Mouse (Mus musculus): Measurements from ENCODE around the gene Gng7. TPM values are rescaled to one million over a fixed set of nuclear protein-coding genes. Genes with fewer than 3 reads are reported as not detected.
"Not testable (repeated sequence)": the region's sequence is repeated elsewhere in the genome, so short reads cannot be mapped to it uniquely, and the experiment has no call there.

The Gng7 gene
- polyA plus RNA-seq, 1 experiment from 2014 or later = 6.7 TPM

DNA sequence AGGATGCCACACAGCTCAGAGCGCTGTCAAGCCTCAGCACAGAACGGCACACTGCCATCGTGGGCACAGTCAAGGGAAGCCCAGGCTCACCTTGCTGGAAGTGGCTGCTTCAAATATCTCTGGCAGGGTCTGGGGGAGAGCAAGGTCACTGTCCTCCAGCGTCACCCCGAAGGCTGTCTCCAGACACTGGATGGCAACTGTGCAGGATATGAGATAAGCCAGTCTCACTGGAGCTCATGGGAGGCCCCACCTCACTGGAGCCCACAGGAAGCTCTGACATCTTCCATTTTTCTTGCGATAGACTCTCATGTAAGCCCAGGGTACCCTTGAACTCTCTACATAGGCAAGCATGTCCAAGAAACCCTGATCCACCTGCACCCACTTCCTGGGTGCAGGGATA lies 36.4 kb upstream of the Gng7 start:
- H3K36me3 ChIP-seq (ENCODE audit: insufficient read depth, low read length) = peaks cover 63% of the 10 kb centered on the region
- H3K9me3 ChIP-seq (ENCODE audit: low read length) = no peaks in the 10 kb centered on the region
- ATAC-seq (ENCODE audit: low FRiP score, low TSS enrichment) = no peak
- no peaks in the 10 kb centered on the region for H3K4me1 ChIP-seq (ENCODE audit: insufficient read depth, low read length)
- WGBS = 92% methylated on average over 6 of the region's 6 CpGs
- no peak overlapping the region for H3K9ac ChIP-seq (replicated peaks; ENCODE audit: low read length)
- no peak overlapping the region for H3K4me3 ChIP-seq (ENCODE audit: low read length)
- H3K27me3 ChIP-seq (ENCODE audit: insufficient read depth, low read length) = no peaks in the 10 kb centered on the region
- H3K27ac ChIP-seq (ENCODE audit: low read length) = no peak overlapping the region
- H3K4me2 ChIP-seq (replicated peaks; ENCODE audit: low read depth, low read length) = no peak overlapping the region

DNA sequence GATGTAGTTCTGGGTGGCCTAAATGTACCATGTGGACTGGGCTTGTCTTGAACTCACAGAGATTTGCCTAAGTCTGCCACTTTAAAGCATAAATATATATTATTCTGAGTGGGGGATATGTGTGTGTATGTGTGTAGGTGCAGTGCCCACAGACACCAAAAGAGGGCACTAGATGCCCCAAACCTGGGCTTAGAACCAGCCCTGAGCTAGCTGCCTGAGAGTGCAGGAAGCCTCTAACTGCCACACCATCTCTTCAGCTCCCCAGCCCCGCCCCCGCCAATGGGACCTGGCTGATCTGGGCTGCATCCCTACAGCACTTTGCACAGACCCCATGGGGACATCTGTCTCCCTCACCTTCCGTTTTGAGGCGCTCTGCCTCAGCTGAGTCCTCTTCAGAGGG lies 35.9 kb upstream of the Gng7 start:
- Histone ChIP-seq H3K27ac (ENCODE audit: low read length) (no peak overlapping the region), H3K27me3 (ENCODE audit: insufficient read depth, low read length) (no peaks in the 10 kb centered on the region), H3K4me1 (ENCODE audit: insufficient read depth, low read length) (no peaks in the 10 kb centered on the region), H3K9me3 (ENCODE audit: low read length) (no peaks in the 10 kb centered on the region), H3K4me2 (replicated peaks; ENCODE audit: low read depth, low read length) (no peak overlapping the region), H3K9ac (replicated peaks; ENCODE audit: low read length) (no peak overlapping the region), H3K36me3 (ENCODE audit: insufficient read depth, low read length) (peaks cover 68% of the 10 kb centered on the region), H3K4me3 (ENCODE audit: low read length) (no peak overlapping the region)
- ATAC-seq (ENCODE audit: low FRiP score, low TSS enrichment) = no peak
- 86% methylated on average over 4 of the region's 4 CpGs for WGBS

DNA sequence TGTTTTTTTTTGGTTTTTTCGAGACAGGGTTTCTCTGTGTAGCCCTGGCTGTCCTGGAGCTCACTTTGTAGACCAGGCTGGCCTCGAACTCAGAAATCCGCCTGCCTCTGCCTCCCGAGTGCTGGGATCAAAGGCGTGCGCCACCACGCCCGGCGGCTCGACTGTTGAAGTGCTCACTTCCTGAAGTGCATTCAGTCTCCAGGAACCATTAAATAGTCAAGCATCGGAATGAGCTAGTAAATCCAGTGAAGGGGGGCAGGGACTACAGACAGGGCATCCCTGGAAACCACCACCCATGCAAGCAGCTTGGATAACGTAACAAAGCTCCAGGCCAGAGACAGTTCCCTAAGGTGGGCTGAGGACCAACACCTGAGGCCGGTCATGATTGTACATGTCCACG lies 30.5 kb upstream of the Gng7 start:
- ATAC-seq (ENCODE audit: low FRiP score, low TSS enrichment); H3K4me3 ChIP-seq (ENCODE audit: low read length): not testable (repeated sequence)
- 84% methylated on average over 14 of the region's 14 CpGs for WGBS

DNA sequence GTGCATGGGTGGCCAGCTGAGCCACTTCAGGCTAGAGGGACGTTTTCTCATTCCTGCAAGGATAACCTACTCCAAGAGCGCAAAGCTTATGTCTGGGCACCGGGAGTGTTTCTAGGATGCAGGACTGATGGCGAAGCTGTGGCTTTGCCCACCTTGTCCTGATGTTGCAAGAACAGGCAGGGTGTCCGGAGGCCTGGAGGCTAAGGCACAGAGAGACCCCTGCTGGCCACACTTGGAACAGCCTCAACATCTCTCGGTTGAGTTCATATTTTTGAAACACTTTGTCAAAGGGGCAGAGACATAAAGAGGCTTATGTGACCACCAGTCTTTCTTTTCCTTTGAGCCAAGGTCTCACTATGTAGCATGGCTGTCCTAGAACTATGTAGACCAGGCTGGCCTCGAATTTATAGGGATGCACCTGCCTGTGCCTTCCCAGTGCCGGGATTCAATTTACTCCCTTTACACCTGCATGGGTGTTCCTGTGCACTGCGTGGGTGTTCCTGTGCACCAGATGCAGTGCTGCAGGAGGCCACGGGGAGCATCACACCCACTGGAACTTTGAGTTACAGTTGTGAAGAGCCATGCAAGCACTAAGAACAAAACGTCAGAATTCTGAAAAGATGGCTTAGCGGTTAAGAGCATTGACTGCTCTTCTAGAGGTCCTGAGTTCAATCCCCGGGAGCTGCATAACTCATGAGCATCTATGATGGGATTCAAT lies 26.9 kb upstream of the Gng7 start:
- WGBS = 29% methylated on average over 13 of the region's 13 CpGs

More for the DNA sequence above, 30.5 kb upstream of the Gng7 start:
- not testable (repeated sequence) for H3K9me3 ChIP-seq (ENCODE audit: low read length); H3K27ac ChIP-seq (ENCODE audit: low read length); H3K4me1 ChIP-seq (ENCODE audit: insufficient read depth, low read length); H3K27me3 ChIP-seq (ENCODE audit: insufficient read depth, low read length); H3K9ac ChIP-seq (replicated peaks; ENCODE audit: low read length); H3K4me2 ChIP-seq (replicated peaks; ENCODE audit: low read depth, low read length)
- peaks cover 69% of the 10 kb centered on the region for H3K36me3 ChIP-seq (ENCODE audit: insufficient read depth, low read length)

DNA sequence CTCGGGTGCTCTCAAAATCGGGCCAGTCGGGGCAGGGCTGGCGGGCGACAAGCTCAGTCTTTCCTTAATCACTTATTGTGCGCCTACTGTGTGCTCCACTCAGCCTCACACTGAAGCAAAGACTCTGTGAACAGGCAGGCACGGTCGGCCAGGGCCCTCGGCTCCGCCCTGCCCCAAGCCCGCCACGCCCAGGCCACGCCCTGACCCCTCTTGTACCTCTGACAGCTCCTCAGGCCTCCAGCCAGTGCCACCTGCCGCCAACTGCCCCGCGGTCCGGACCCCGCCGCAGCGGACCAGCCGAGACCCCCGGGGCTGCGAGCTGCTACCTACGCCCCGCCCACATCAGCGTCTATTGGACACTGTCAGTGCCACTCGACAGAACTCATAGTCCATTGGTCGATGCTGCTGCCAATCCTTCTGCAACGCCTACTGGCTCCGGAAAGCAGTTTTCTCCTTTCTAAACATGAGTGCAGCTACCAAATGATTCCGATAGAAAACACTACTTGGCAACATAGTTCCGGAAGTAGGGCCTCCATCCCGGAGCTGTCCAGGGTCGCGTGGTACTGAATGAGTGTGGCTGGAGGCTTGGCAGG lies 22.3 kb upstream of the Gng7 start, which contains the start of gene Slc39a3:
Gene Slc39a3 (minus strand): TSS at position 439 of the 593 bp plus-strand sequence.
- ATAC-seq (ENCODE audit: low FRiP score, low TSS enrichment) = peak; percentile 100
- Histone ChIP-seq H3K9ac (replicated peaks; ENCODE audit: low read length) (peak within 1 kb of the TSS; percentile 77), H3K9me3 (ENCODE audit: low read length) (no peaks in the 10 kb centered on the region), H3K4me2 (replicated peaks; ENCODE audit: low read depth, low read length) (peak within 1 kb of the TSS; percentile 51), H3K27me3 (ENCODE audit: insufficient read depth, low read length) (no peaks in the 10 kb centered on the region), H3K27ac (ENCODE audit: low read length) (no peak within 1 kb of the TSS), H3K4me1 (ENCODE audit: insufficient read depth, low read length) (0 out of 2 replicates have a peak, but pooled peaks cover 5% of the 10 kb centered on the region), H3K36me3 (ENCODE audit: insufficient read depth, low read length) (0 out of 2 replicates have a peak, but pooled peaks cover 2% of the 10 kb centered on the region), H3K4me3 (ENCODE audit: low read length) (peak within 1 kb of the TSS; percentile 67)
- WGBS = under 1% methylated on average over 35 of the region's 35 CpGs

More for the DNA sequence above, 26.9 kb upstream of the Gng7 start:
- ATAC-seq (ENCODE audit: low FRiP score, low TSS enrichment) = no peak
- Histone ChIP-seq H3K27ac (ENCODE audit: low read length) (no peak overlapping the region), H3K36me3 (ENCODE audit: insufficient read depth, low read length) (peaks cover 33% of the 10 kb centered on the region), H3K9ac (replicated peaks; ENCODE audit: low read length) (no peak overlapping the region), H3K27me3 (ENCODE audit: insufficient read depth, low read length) (no peaks in the 10 kb centered on the region), H3K4me1 (ENCODE audit: insufficient read depth, low read length) (0 out of 2 replicates have a peak, but pooled peaks cover 5% of the 10 kb centered on the region), H3K9me3 (ENCODE audit: low read length) (no peaks in the 10 kb centered on the region), H3K4me2 (replicated peaks; ENCODE audit: low read depth, low read length) (no peak overlapping the region), H3K4me3 (ENCODE audit: low read length) (no peak overlapping the region)

DNA sequence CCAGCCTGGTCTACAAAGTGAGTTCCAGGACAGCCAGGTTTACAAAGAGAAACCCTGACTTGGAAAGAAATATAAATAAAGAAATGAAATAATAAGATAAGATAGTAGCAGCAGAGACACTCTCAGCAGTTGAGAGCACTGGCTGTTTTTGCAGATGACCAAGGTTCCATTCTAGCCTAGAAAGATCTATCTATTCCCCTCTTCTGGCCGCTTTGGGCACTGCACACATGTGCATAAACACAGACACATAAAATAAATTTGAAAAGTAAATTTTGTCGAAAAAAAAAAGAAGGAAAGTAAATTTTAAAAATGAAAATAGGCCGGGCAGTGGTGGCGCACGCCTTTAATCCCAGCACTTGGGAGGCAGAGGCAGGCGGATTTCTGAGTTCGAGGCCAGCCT lies 21.5 kb upstream of the Gng7 start:
- Histone ChIP-seq H3K36me3 (ENCODE audit: insufficient read depth, low read length) (peaks cover 5% of the 10 kb centered on the region; the same call in 1 of the 2 replicates), H3K4me3 (ENCODE audit: low read length) (no peak overlapping the region), H3K4me1 (ENCODE audit: insufficient read depth, low read length) (0 out of 2 replicates have a peak, but pooled peaks cover 5% of the 10 kb centered on the region), H3K9me3 (ENCODE audit: low read length) (no peaks in the 10 kb centered on the region), H3K9ac (replicated peaks; ENCODE audit: low read length) (no peak overlapping the region), H3K4me2 (replicated peaks; ENCODE audit: low read depth, low read length) (no peak overlapping the region), H3K27me3 (ENCODE audit: insufficient read depth, low read length) (no peaks in the 10 kb centered on the region), H3K27ac (ENCODE audit: low read length) (no peak overlapping the region)
- WGBS = 76% methylated on average over 7 of the region's 7 CpGs
- no peak for ATAC-seq (ENCODE audit: low FRiP score, low TSS enrichment)

DNA sequence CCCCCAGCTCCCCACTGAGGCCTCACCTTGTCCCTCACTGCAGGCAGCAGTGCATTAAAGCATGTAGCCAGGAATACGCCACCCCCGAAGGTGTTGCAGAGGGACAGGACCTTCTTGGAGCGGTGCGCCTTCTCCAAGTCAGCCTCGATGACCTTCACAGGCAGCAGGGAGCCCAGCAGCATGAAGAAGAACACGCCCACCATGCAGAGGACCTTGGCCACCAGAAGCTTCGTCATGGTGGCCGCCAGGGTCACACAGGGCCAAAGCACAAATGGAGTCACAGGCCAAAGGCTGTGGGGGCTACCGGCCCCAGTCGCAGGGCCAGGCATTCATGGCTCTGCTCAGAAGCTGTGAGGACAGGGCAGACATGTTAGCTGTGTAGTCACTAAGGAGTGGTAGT lies 18.8 kb upstream of the Gng7 start:
- no peak overlapping the region for H3K4me3 ChIP-seq (ENCODE audit: low read length)
- no peak overlapping the region for H3K4me2 ChIP-seq (replicated peaks; ENCODE audit: low read depth, low read length)
- H3K27me3 ChIP-seq (ENCODE audit: insufficient read depth, low read length) = no peaks in the 10 kb centered on the region
- 68% methylated on average over 10 of the region's 10 CpGs for WGBS
- no peak overlapping the region for H3K27ac ChIP-seq (ENCODE audit: low read length)
- no peaks in the 10 kb centered on the region for H3K9me3 ChIP-seq (ENCODE audit: low read length)
- peaks cover 14% of the 10 kb centered on the region; the same call in 1 of the 2 replicates for H3K36me3 ChIP-seq (ENCODE audit: insufficient read depth, low read length)
- 0 out of 2 replicates have a peak, but pooled peaks cover 5% of the 10 kb centered on the region for H3K4me1 ChIP-seq (ENCODE audit: insufficient read depth, low read length)
- no peak overlapping the region for H3K9ac ChIP-seq (replicated peaks; ENCODE audit: low read length)
- no peak for ATAC-seq (ENCODE audit: low FRiP score, low TSS enrichment)

DNA sequence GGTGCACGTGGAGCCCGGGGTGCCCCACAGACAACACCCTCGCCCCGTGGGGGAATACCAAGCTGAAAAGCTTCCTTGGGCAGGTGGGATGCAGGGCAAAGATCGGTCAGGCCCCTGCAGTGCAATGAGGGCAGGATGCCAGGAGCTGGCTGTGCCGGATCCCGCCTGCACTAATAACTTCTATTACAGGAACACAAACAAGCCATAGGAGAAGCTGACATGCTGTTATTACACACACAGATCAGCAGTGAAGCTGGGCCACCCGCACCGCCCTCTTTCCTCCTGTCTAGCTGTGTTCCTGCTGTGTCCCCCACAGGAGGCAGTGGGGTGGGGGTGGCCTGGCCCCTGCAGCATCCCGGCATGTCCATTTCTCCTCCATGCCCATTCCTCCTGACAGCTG lies 14.3 kb upstream of the Gng7 start:
- no peak for ATAC-seq (ENCODE audit: low FRiP score, low TSS enrichment)
- H3K4me2 ChIP-seq (replicated peaks; ENCODE audit: low read depth, low read length) = no peak overlapping the region
- no peak overlapping the region for H3K4me3 ChIP-seq (ENCODE audit: low read length)
- H3K4me1 ChIP-seq (ENCODE audit: insufficient read depth, low read length) = 0 out of 2 replicates have a peak, but pooled peaks cover 3% of the 10 kb centered on the region
- H3K9me3 ChIP-seq (ENCODE audit: low read length) = no peaks in the 10 kb centered on the region
- WGBS = 72% methylated on average over 10 of the region's 10 CpGs
- H3K9ac ChIP-seq (replicated peaks; ENCODE audit: low read length) = no peak overlapping the region
- no peak overlapping the region for H3K27ac ChIP-seq (ENCODE audit: low read length)
- H3K36me3 ChIP-seq (ENCODE audit: insufficient read depth, low read length) = peaks cover 14% of the 10 kb centered on the region; the same call in 1 of the 2 replicates
- peaks cover 17% of the 10 kb centered on the region for H3K27me3 ChIP-seq (ENCODE audit: insufficient read depth, low read length)

DNA sequence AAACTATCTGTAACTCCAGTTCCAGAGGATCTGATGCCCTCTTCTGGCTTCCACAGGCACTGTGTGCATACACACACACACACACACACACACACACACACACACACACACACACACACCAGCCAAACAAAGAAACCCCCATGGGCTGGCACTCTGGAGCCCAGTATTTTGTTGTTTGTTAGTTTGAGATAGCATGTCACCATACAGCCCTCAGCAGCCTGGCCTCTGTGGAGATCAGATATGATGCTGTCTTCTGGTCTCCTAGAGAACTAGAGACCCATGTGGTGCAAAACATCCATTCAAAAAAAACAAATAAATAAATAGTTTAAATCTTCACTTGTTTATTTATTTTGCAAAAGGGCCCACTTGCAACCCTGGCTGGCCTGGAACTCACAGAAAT lies 13.5 kb upstream of the Gng7 start:
- Histone ChIP-seq H3K4me3 (ENCODE audit: low read length) (no peak overlapping the region), H3K9ac (replicated peaks; ENCODE audit: low read length) (no peak overlapping the region), H3K27ac (ENCODE audit: low read length) (no peak overlapping the region), H3K4me2 (replicated peaks; ENCODE audit: low read depth, low read length) (no peak overlapping the region), H3K36me3 (ENCODE audit: insufficient read depth, low read length) (peaks cover 14% of the 10 kb centered on the region; the same call in 1 of the 2 replicates), H3K27me3 (ENCODE audit: insufficient read depth, low read length) (peaks cover 17% of the 10 kb centered on the region), H3K4me1 (ENCODE audit: insufficient read depth, low read length) (0 out of 2 replicates have a peak, but pooled peaks cover 3% of the 10 kb centered on the region), H3K9me3 (ENCODE audit: low read length) (no peaks in the 10 kb centered on the region)
- ATAC-seq (ENCODE audit: low FRiP score, low TSS enrichment) = no peak

DNA sequence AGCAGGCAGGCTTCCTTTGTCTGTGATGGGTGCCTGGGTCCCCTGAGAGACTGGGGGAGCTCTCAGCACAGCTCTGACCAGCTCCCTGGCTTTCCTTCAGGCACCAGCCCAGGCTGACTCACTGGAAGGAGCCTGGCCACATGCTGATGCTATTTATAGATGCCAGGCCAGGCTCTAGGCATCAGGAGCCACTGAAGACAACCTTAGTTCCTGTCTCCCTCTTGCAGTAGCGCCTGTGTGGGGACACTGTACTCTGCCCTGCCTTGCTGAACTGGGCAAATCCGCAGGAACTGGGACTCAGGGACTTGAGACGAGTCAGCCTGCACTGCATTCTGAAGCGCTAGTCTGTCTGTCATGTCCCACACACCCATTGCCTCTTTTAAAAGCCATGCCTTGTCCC lies 12.6 kb upstream of the Gng7 start:
- no peak for ATAC-seq (ENCODE audit: low FRiP score, low TSS enrichment)
- H3K9me3 ChIP-seq (ENCODE audit: low read length) = no peaks in the 10 kb centered on the region
- no peak overlapping the region for H3K4me2 ChIP-seq (replicated peaks; ENCODE audit: low read depth, low read length)
- no peak overlapping the region for H3K4me3 ChIP-seq (ENCODE audit: low read length)
- no peak overlapping the region for H3K9ac ChIP-seq (replicated peaks; ENCODE audit: low read length)
- H3K27me3 ChIP-seq (ENCODE audit: insufficient read depth, low read length) = peaks cover 18% of the 10 kb centered on the region
- H3K27ac ChIP-seq (ENCODE audit: low read length) = no peak overlapping the region
- peaks cover 11% of the 10 kb centered on the region; the same call in 1 of the 2 replicates for H3K36me3 ChIP-seq (ENCODE audit: insufficient read depth, low read length)
- 74% methylated on average over 4 of the region's 4 CpGs for WGBS
- H3K4me1 ChIP-seq (ENCODE audit: insufficient read depth, low read length) = 0 out of 2 replicates have a peak, but pooled peaks cover 3% of the 10 kb centered on the region
